Mouse (Mus musculus) heart, postnatal 10 days (tissue): ENCODE measurements around the gene Snx22. TPM values are rescaled to one million over a fixed set of nuclear protein-coding genes. Genes with fewer than 3 reads are reported as not detected.

Source experiments
- DNase-seq, 2 experiments: peaks; one replicate each; pipeline ENCODE4 v3.0.0; 2021
- intact Hi-C: fragments of 180-260 bp; cut with DNase I; formaldehyde crosslinking; loops from one replicate; pipeline ENCODE4 v1.15.1; 2025
- total RNA-seq, 2 experiments: library from RNA; stranded (reverse); gene quantifications; 2 replicates each; pipeline ENCODE4 v1.2.3; 2021

Snx22 gene
- total RNA-seq, 2 experiments from 2014 or later, result 0.81 to 1.1 TPM

GRCm38 (mm10) chr9:66072754-66073153 lies 3.2 kb upstream of the Snx22 start:
- intact Hi-C loops, result no loop called here

GRCm38 (mm10) chr9:66070151-66070550 lies 632 bp upstream of the Snx22 start:
- intact Hi-C loops, result no loop called here

More at GRCm38 (mm10) chr9:66072754-66073153, 3.2 kb upstream of the Snx22 start:
- DNase-seq, result no peak

GRCm38 (mm10) chr9:66068971-66069391 lies 538 bp downstream of the Snx22 start:
- peak in 1 of 2 experiments; percentile 45 for DNase-seq
- intact Hi-C loops, result no loop called here

More at GRCm38 (mm10) chr9:66070151-66070550, 632 bp upstream of the Snx22 start:
- no peak for DNase-seq

- no peak for DNase-seq
- intact Hi-C loops, result no loop called here
These were observed 1.5 kb downstream of the Snx22 start for GRCm38 (mm10) chr9:66068056-66068455.

- intact Hi-C loops, result loop anchor here (2.0 kb wide), 1 partner anchor 21 kb away; no protein-coding TSS in a partner anchor
- DNase-seq, result peak; percentile 55 to 72
These were observed 2.0 kb downstream of the Snx22 start for GRCm38 (mm10) chr9:66067542-66067941.

- intact Hi-C loops, result loop anchor here (2.0 kb wide), 1 partner anchor 22 kb away; no protein-coding TSS in a partner anchor
- DNase-seq, result no peak
These were observed 2.7 kb downstream of the Snx22 start for GRCm38 (mm10) chr9:66066791-66067190.

- intact Hi-C loops, result loop anchor here (5.0 kb wide), 1 partner anchor 58 kb away; no protein-coding TSS in a partner anchor
These were observed 5.2 kb downstream of the Snx22 start for GRCm38 (mm10) chr9:66064316-66064715.

GRCm38 (mm10) chr9:66063446-66063845 lies 6.1 kb downstream of the Snx22 start:
- intact Hi-C loops, result loop anchor here (5.0 kb wide), 1 partner anchor 59 kb away; no protein-coding TSS in a partner anchor
- DNase-seq, result no peak

More at GRCm38 (mm10) chr9:66064316-66064715, 5.2 kb downstream of the Snx22 start:
- no peak for DNase-seq

- no peak for DNase-seq
- intact Hi-C loops, result loop anchor here (5.0 kb wide), 1 partner anchor 61 kb away; no protein-coding TSS in a partner anchor
These were observed 7.9 kb downstream of the Snx22 start for GRCm38 (mm10) chr9:66061656-66062055.

GRCm38 (mm10) chr9:66060986-66061385 lies 8.5 kb downstream of the Snx22 start:
- intact Hi-C loops, result loop anchor here (5.0 kb wide), 1 partner anchor 61 kb away; no protein-coding TSS in a partner anchor
- DNase-seq, result no peak

- intact Hi-C loops, result loop anchor here (5.0 kb wide), 1 partner anchor 62 kb away; no protein-coding TSS in a partner anchor
- DNase-seq, result no peak
These were observed 9.2 kb downstream of the Snx22 start for GRCm38 (mm10) chr9:66060308-66060647.

GRCm38 (mm10) chr9:66059583-66060307 lies 9.8 kb downstream of the Snx22 start, which contains the start of gene Ppib:
Gene Ppib, plus strand, starts transcription at chr9:66060222.
- DNase-seq, result peak; percentile 98
- intact Hi-C loops, result loop anchor here (5.0 kb wide), 1 partner anchor 63 kb away; no protein-coding TSS in a partner anchor

GRCm38 (mm10) chr9:66053620-66054019 lies 15.9 kb downstream of the Snx22 start:
- intact Hi-C loops, result no loop called here
- DNase-seq, result no peak

- no peak for DNase-seq
- intact Hi-C loops, result no loop called here
These were observed 16.8 kb downstream of the Snx22 start for GRCm38 (mm10) chr9:66052731-66053130.

GRCm38 (mm10) chr9:66051493-66051892 lies 18.0 kb downstream of the Snx22 start:
- DNase-seq, result no peak
- intact Hi-C loops, result no loop called here

GRCm38 (mm10) chr9:66049931-66050601 lies 19.5 kb downstream of the Snx22 start:
- DNase-seq, result no peak
- intact Hi-C loops, result no loop called here

GRCm38 (mm10) chr9:66043241-66043640 lies 26.3 kb downstream of the Snx22 start:
- no peak for DNase-seq
- intact Hi-C loops, result no loop called here

GRCm38 (mm10) chr9:66042331-66042730 lies 27.2 kb downstream of the Snx22 start:
- intact Hi-C loops, result no loop called here
- DNase-seq, result no peak

GRCm38 (mm10) chr9:66040801-66041200 lies 28.7 kb downstream of the Snx22 start:
- intact Hi-C loops, result no loop called here
- DNase-seq, result no peak

GRCm38 (mm10) chr9:66039290-66039689 lies 30.2 kb downstream of the Snx22 start:
- no peak for DNase-seq
- intact Hi-C loops, result no loop called here

- intact Hi-C loops, result no loop called here
- no peak for DNase-seq
These were observed 30.9 kb downstream of the Snx22 start for GRCm38 (mm10) chr9:66038581-66038980.
